Mouse (Mus musculus): ENCODE measurements around the gene Prr14l. TPM values are rescaled to one million over a fixed set of nuclear protein-coding genes. Genes with fewer than 3 reads are reported as not detected.

Gene Prr14l
- polyA plus RNA-seq, 1 experiment from 2014 or later = 16.3 TPM

Other genes starting within 250 kb of the Prr14l start
- gene Yes1, start 243.1 kb downstream of the Prr14l start, polyA plus RNA-seq (2015; fragmentation: Nextera tagmentation; extraction: Ambion mirVana) = 30.1 and 30.5 TPM in 2 replicates
- gene Pisd, start 68.6 kb downstream of the Prr14l start, polyA plus RNA-seq (2015; fragmentation: Nextera tagmentation; extraction: Ambion mirVana) = 79.7 and 90.5 TPM in 2 replicates
- gene Gm20671, start 27.1 kb downstream of the Prr14l start, polyA plus RNA-seq (2015; fragmentation: Nextera tagmentation; extraction: Ambion mirVana) = not detected in 2 replicates
- 16.9 and 19.4 TPM in 2 replicates for gene Depdc5, start 9.4 kb upstream of the Prr14l start, polyA plus RNA-seq (2015; fragmentation: Nextera tagmentation; extraction: Ambion mirVana)
- 405 and 418 TPM in 2 replicates for gene Ywhah, start 164.6 kb upstream of the Prr14l start, polyA plus RNA-seq (2015; fragmentation: Nextera tagmentation; extraction: Ambion mirVana)
- 14.1 and 19.6 TPM in 2 replicates for gene Slc5a1, start 250.0 kb upstream of the Prr14l start, polyA plus RNA-seq (2015; fragmentation: Nextera tagmentation; extraction: Ambion mirVana)